Mouse (Mus musculus) large intestine, adult 2 months (tissue): Measurements from ENCODE around the gene Fndc3a. TPM values are rescaled to one million over a fixed set of nuclear protein-coding genes. Genes with fewer than 3 reads are reported as not detected.

Source experiments
- DNase-seq: peaks from one replicate; pipeline ENCODE4 v3.0.0-alpha.2; 2012; ENCODE audit warnings: low read depth, low spot score
- WGBS: fragments of 180-500 bp; shearing (Covaris S2); methylation state at CpG from one replicate; pipeline ENCODE4 v1.1.7; 2018; 5-methylcytosine and 5-hydroxymethylcytosine counted together
- polyA plus RNA-seq: library from polyadenylated mRNA; depleted of rRNA; stranded (reverse); fragments of >200 nt; gene quantifications from 2 replicates; pipeline ENCODE4 v1.2.3, GENCODE M21; 2012; rRNA removed

Gene Fndc3a
- polyA plus RNA-seq: 17.6 and 51.4 TPM in 2 replicates

DNA sequence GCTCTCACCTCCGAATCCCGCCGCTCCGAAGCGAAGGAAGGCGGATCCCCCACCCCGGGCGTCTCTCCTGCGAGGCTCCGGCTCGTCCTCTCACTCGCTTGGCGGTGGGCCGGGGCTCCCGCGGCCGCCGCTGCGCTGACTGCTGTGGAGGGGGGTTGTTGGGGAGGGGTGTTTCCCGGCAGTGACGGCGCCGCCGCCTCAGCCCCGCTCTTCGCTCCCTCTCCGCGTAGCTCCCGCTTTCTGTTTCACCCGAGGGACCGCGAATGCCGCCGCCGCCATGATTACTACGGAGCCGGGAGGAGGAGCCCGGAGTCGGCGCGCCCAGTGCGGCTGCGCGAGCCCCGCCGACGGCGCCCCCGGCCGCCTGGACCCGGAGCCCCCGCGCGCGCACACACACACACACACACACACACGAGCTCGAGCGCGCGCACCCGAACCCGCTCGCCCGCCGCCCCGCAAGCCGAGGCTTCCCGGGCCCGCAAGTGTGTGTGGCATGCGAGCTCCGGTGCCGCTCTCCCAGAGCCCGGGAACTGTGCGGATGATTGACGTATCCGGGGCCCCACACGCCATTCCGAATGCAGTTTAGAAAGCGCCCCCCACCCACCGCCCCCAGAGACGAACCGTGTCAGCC lies at the start of gene Fndc3a:
TSS of gene Fndc3a (minus strand) at position 294 of the 631 bp plus-strand sequence.
- WGBS: under 1% methylated on average over 81 of the region's 82 CpGs
- peak; percentile 31 for DNase-seq

- 55% methylated on average over 6 of the region's 6 CpGs for WGBS
- DNase-seq: no peak
Measured at GRCm38 (mm10) chr14:72752893-72753292, 43.1 kb upstream of the Fndc3a start.

- WGBS: 47% methylated on average over 5 of the region's 5 CpGs
Measured at GRCm38 (mm10) chr14:72750426-72751182, 40.8 kb upstream of the Fndc3a start.

DNA sequence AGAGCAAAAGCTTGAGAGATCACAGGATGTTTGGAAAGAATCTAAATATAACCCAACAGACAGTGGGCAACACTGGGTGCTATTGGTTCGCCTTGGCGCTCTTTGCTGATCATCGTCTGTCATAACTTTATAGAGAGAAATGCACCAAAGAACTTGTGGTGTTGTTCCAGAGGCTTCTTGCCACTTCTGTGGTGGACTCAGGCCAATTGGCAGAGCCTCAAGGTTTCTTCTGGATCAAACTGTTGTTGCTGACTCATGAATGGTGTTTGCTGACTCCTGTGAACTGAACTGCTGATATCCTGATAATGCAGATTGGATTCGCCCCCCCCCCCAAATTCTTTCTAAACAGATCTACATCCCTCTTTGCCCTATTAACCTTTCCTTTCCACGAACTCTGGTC lies 38.5 kb upstream of the Fndc3a start:
- DNase-seq: no peak
- 90% methylated on average over 5 of the region's 5 CpGs for WGBS

More at GRCm38 (mm10) chr14:72750426-72751182, 40.8 kb upstream of the Fndc3a start:
- DNase-seq: no peak

- WGBS: 38% methylated on average over 3 of the region's 3 CpGs
- DNase-seq: no peak
Measured at GRCm38 (mm10) chr14:72741667-72742066, 31.9 kb upstream of the Fndc3a start.

- 86% methylated on average over 5 of the region's 5 CpGs for WGBS
Measured at GRCm38 (mm10) chr14:72740336-72740735, 30.5 kb upstream of the Fndc3a start.

GRCm38 (mm10) chr14:72739484-72740208 lies 29.8 kb upstream of the Fndc3a start:
- DNase-seq: no peak
- 77% methylated on average over 8 of the region's 8 CpGs for WGBS

More at GRCm38 (mm10) chr14:72740336-72740735, 30.5 kb upstream of the Fndc3a start:
- DNase-seq: no peak

GRCm38 (mm10) chr14:72738776-72739175 lies 29.0 kb upstream of the Fndc3a start:
- WGBS: 83% methylated on average over 4 of the region's 4 CpGs
- DNase-seq: no peak

GRCm38 (mm10) chr14:72738217-72738616 lies 28.4 kb upstream of the Fndc3a start:
- WGBS: 82% methylated on average over 4 of the region's 4 CpGs
- DNase-seq: no peak

DNA sequence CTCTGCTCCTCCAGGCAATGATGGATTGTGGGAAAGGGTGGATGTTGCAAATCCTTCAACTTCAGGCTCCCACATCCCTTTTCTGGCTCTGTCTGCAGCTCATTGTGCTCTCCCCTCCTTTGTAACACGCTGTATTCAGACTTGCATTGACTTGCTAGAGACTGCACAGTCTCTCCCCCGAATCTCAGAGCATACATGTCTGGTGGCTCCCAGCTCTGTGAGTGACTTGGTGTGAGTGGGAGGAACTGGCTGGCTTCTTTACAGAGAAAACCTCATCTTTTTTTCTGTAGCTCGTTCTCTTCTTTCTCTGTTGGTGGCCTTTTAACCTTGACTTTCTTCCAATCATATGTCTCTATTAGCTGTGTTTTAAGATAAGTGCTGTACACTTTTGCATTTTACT lies 16.1 kb upstream of the Fndc3a start:
- DNase-seq: no peak
- WGBS: 80% methylated on average over 3 of the region's 3 CpGs

- DNase-seq: no peak
- WGBS: 37% methylated on average over 3 of the region's 3 CpGs
Measured at GRCm38 (mm10) chr14:72722274-72723053, 12.7 kb upstream of the Fndc3a start.

DNA sequence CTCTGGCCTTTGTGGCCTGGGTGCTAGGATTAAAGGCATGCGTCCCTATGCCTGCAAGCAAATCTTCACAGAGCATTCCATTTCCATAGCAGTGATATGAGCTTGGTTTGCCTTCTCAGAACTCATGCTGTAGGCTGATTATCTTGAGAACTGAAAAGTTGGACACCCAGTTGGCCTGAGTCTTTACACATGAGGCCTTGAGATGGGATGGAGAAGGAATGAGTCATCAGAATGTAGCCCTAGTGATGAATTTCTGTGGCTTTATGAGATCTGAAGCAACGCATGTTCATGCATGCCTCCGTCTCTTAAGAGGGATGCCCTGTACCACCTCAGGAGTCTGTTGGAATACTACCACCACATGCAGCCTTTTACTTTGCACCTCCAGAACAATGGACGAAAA lies 6.4 kb upstream of the Fndc3a start:
- WGBS: 91% methylated on average over 4 of the region's 4 CpGs
- no peak for DNase-seq

DNA sequence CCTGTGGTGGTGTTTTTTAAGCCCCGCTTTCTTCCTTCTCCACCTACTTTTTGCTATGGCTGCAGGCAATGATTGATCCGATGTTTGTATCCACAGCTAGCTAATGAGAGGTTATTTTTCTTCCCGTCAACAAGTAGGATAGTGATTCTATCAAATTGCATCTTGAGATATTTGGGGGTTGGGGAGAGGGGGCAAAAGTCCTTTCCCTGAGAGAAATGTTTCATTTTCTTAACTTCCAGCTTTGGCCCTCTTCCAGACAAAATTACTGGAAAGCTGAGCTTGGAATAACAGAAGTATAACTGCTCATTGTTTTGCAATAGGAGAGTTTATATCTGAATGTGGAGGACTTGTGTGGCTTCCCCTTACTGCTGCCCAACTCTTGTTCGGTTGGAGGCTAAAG lies 1.3 kb upstream of the Fndc3a start:
- DNase-seq: no peak
- WGBS: 26% methylated on average over 4 of the region's 4 CpGs

DNA sequence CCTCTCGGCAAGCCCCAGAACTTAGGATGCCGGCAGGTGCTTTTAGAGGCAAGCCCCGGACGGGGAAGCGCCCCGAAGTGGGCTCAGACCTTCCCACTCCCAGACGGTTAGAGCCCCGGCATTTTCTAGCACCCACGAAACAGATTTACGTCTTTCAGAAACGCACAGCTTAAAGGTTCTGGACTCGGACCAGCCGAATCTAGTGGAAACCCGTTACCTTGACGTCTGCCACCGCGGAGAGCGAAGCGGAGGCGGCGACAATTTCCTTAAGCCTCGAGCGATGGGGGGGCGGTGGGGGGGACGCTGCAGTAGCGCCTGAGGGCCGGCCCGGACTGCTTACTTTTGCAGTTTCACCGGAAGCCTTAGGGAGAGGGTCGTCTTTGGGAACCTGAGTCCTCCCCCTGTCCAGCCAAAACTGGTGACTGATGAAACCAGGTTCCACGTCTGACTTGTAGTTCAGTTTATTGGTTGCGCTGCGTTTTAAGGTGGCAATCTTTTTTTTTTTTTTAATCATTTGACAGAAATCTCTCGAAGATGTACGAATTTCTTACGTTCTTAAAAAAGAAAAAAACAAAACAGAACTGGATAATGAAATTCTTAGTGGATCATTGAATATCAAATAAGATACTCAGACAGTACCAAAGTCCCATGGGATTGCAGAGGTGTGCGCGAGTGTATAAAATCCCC lies 681 bp upstream of the Fndc3a start:
- WGBS: 2% methylated on average over 38 of the region's 38 CpGs
- DNase-seq: peak; percentile 22

GRCm38 (mm10) chr14:72709091-72709709 lies 603 bp downstream of the Fndc3a start:
- DNase-seq: peak; percentile 22
- under 1% methylated on average over 69 of the region's 70 CpGs for WGBS

DNA sequence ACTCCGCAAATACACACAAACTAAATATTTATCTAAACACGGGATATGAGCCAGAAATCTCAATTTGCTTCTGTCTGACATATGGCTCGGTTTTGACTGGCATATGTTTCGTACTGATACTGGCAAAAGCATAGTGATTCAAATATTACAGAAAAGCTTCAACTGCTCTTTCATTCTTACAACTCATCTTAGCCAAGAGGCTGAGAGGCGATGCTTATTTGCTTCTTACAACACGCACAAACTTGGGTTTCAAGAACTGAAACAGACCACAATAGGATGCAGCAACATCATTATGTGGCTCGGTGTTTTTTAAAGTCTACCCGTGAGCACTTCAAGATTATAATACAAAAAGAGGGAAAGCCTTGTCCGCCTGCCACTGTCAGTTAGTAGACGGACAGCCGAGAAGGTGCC lies 1.2 kb downstream of the Fndc3a start:
- WGBS: 7% methylated on average over 11 of the region's 11 CpGs
- no peak for DNase-seq

GRCm38 (mm10) chr14:72700056-72700455 lies 9.7 kb downstream of the Fndc3a start:
- 88% methylated on average over 5 of the region's 5 CpGs for WGBS
- no peak for DNase-seq

DNA sequence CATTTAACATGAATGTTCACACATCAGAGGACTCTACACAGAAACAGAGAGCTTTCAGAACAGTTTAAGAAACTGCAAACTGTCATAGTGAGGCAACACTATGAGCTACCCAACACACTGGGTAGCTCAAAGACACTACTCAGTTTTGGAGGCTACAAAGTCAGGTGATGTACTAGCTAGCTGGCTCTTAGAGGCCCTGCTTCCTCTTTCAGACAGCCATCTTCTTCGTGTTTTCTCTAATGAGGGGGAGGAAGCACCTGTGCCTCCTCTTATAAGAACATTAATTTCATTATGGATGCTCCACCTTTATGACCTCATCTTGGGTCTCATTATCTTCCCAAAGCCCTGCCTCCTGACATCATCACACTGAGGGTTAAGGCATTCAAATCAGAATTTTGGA lies 18.4 kb downstream of the Fndc3a start:
- DNase-seq: no peak
- 74% methylated on average over 1 of the region's 1 CpGs for WGBS

GRCm38 (mm10) chr14:72689525-72689924 lies 20.3 kb downstream of the Fndc3a start:
- no peak for DNase-seq
